Mouse (Mus musculus) right cerebral cortex, postnatal 4 days (tissue): ENCODE results near the gene Cdkn3.
"Not testable (repeated sequence)": the region's sequence is repeated elsewhere in the genome, so short reads cannot be mapped to it uniquely, and the experiment has no call there.

ENCODE experiments used
- DNase-seq: peaks from one replicate; pipeline ENCODE4 v3.0.0-alpha.2; 2022

Gene Cdkn3

GRCm38 (mm10) chr14:46760355-46761029 is at the start of gene Cdkn3:
Cdkn3 (plus strand) TSS chr14:46760541.
- peak; percentile 72 for DNase-seq

GRCm38 (mm10) chr14:46718483-46718922 is 41.8 kb upstream of the Cdkn3 start:
- DNase-seq, result no peak

- DNase-seq, result peak; percentile 20
Observed at GRCm38 (mm10) chr14:46722031-46722430, 38.3 kb upstream of the Cdkn3 start.

GRCm38 (mm10) chr14:46723828-46724227 is 36.5 kb upstream of the Cdkn3 start:
- no peak for DNase-seq

- DNase-seq, result no peak
Observed at GRCm38 (mm10) chr14:46724941-46725340, 35.4 kb upstream of the Cdkn3 start.

GRCm38 (mm10) chr14:46725743-46726142 is 34.6 kb upstream of the Cdkn3 start:
- peak; percentile 31 for DNase-seq

GRCm38 (mm10) chr14:46734262-46734661 is 26.1 kb upstream of the Cdkn3 start:
- DNase-seq, result no peak

GRCm38 (mm10) chr14:46734761-46735455 is 25.4 kb upstream of the Cdkn3 start:
- no peak for DNase-seq

- no peak for DNase-seq
Observed at GRCm38 (mm10) chr14:46736366-46736765, 24.0 kb upstream of the Cdkn3 start.

- not testable (repeated sequence) for DNase-seq
Observed at GRCm38 (mm10) chr14:46737346-46737745, 23.0 kb upstream of the Cdkn3 start.

- DNase-seq, result no peak
Observed at GRCm38 (mm10) chr14:46742674-46743073, 17.7 kb upstream of the Cdkn3 start.

GRCm38 (mm10) chr14:46745413-46745812 is 14.9 kb upstream of the Cdkn3 start:
- DNase-seq, result no peak

GRCm38 (mm10) chr14:46754371-46754770 is 6.0 kb upstream of the Cdkn3 start:
- not testable (repeated sequence) for DNase-seq

GRCm38 (mm10) chr14:46755851-46756250 is 4.5 kb upstream of the Cdkn3 start:
- DNase-seq, result no peak

- DNase-seq, result no peak
Observed at GRCm38 (mm10) chr14:46757736-46758135, 2.6 kb upstream of the Cdkn3 start.

GRCm38 (mm10) chr14:46759970-46760354 is 379 bp upstream of the Cdkn3 start:
- DNase-seq, result no peak

GRCm38 (mm10) chr14:46761186-46761585 is 845 bp downstream of the Cdkn3 start:
- no peak for DNase-seq

GRCm38 (mm10) chr14:46767116-46767515 is 6.8 kb downstream of the Cdkn3 start:
- DNase-seq, result peak; percentile 66

GRCm38 (mm10) chr14:46770036-46770435 is 9.7 kb downstream of the Cdkn3 start:
- DNase-seq, result no peak

GRCm38 (mm10) chr14:46778756-46779155 is 18.4 kb downstream of the Cdkn3 start:
- DNase-seq, result no peak

- no peak for DNase-seq
Observed at GRCm38 (mm10) chr14:46779217-46779616, 18.9 kb downstream of the Cdkn3 start.

GRCm38 (mm10) chr14:46781086-46781485 is 20.7 kb downstream of the Cdkn3 start:
- no peak for DNase-seq

GRCm38 (mm10) chr14:46782187-46782828 is 22.0 kb downstream of the Cdkn3 start:
- no peak for DNase-seq
